Mouse (Mus musculus) right cerebral cortex, postnatal 25 days (tissue): ENCODE data around the gene Gm17359.
A peak's percentile ranks its signal among the peaks of the same experiment; 100 is the strongest.

Experiments
- DNase-seq: peaks from one replicate; pipeline ENCODE4 v3.0.0; 2022

The Gm17359 gene

DNA sequence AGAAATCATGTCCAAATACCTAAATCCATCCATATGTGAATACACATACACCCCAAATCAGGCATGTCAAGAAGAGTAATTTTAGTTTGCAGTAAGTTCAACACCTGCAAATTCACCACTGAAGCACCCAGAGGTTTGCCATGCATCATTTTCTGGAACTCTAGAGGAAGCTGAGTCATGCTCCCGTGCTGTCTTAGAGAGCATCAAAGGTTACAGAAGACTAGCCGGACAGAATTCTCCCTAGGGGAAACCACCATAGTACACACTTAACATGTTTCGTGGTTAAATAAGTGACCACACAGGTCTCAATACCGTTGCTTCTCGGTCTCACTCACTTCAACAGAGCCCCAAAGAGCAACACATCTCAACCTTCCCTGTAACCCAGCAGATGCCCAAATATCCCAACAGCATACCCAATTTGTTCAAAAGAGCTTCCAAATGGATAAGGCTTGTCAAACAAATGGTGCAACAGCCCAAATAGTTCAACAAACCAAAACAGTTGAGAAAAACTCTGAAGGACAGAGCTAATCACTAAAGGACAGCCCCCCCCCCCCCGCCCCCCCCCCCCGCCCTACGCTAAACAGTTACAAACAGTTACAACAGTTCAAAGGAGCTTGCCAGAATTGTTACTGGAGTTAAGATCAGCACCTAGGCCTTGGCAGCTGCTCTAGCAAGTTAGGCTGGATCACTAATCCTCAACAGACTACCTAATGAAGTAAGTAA lies at the start of gene Gm17359:
Gene Gm17359 (plus strand): TSS at position 618 of the 723 bp plus-strand sequence.
- DNase-seq = no peak

GRCm38 (mm10) chr3:79287108-79287576 lies 49.3 kb upstream of the Gm17359 start:
- DNase-seq = peak; percentile 96

- peak; percentile 23 for DNase-seq
Measured at GRCm38 (mm10) chr3:79287699-79288458, 48.6 kb upstream of the Gm17359 start.

GRCm38 (mm10) chr3:79289050-79289449 lies 47.4 kb upstream of the Gm17359 start:
- DNase-seq = peak; percentile 33

GRCm38 (mm10) chr3:79293023-79293422 lies 43.4 kb upstream of the Gm17359 start:
- DNase-seq = no peak

- no peak for DNase-seq
Measured at GRCm38 (mm10) chr3:79294701-79295100, 41.8 kb upstream of the Gm17359 start.

DNA sequence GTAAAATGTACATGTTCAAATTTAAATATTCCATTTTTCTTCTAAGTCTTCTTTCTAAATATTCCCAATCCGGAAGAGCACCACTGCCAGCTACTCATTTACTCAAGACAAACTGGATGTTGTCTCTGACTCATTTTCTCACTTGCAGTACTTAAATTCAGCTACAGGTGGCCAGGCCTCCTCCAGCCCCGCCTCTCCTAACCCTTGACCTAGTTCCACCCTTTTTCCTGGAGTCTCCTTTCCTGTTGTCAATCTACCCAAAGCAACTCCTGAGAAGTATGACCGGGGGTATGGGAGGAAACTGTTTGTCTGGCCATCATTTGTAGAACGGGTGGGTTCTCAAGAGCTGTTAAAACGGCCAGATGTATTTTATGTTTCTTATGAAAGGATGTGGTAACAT lies 40.4 kb upstream of the Gm17359 start:
- DNase-seq = no peak

DNA sequence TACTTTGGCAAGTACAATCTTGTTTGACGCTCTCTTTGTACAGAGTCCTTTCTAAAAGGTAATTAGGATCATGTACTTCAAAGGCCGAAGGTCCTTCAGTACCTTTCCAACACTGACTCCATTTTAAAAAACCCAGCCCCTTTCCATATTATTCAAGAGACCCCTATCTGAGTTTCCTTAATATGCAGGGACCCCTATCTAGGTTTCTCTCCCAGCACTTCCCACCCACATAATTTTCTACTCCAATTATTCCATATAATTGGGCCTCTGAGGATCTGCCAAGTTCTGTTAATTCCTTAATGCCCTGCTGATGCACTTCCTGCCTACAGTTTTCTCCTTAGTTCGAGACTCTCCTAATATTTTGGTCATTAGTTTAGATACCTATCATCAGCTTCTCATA lies 39.9 kb upstream of the Gm17359 start:
- DNase-seq = no peak

DNA sequence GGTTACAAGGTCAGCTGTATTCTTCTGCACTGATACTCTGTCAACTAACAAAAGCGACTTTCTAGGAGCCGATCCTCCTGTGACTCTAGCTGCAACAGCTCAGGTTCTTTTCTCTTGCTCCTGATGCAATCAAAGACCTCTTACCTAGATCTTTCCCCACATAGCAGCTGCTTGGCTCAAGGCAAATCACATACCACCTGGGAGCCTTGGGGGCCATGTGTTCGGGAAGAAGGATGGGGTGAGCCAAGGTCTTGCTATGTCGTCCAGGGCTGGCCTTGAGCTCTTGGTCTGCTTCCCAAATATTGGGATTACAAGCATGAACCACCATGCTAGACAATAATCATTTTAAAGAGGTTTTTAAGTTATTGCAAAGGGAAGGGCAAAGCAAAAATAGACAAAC lies 39.2 kb upstream of the Gm17359 start:
- no peak for DNase-seq

GRCm38 (mm10) chr3:79299401-79299800 lies 37.1 kb upstream of the Gm17359 start:
- DNase-seq = no peak

- DNase-seq = no peak
Measured at GRCm38 (mm10) chr3:79308605-79309004, 27.9 kb upstream of the Gm17359 start.

GRCm38 (mm10) chr3:79310184-79310583 lies 26.3 kb upstream of the Gm17359 start:
- DNase-seq = no peak

GRCm38 (mm10) chr3:79311895-79312294 lies 24.6 kb upstream of the Gm17359 start:
- no peak for DNase-seq

DNA sequence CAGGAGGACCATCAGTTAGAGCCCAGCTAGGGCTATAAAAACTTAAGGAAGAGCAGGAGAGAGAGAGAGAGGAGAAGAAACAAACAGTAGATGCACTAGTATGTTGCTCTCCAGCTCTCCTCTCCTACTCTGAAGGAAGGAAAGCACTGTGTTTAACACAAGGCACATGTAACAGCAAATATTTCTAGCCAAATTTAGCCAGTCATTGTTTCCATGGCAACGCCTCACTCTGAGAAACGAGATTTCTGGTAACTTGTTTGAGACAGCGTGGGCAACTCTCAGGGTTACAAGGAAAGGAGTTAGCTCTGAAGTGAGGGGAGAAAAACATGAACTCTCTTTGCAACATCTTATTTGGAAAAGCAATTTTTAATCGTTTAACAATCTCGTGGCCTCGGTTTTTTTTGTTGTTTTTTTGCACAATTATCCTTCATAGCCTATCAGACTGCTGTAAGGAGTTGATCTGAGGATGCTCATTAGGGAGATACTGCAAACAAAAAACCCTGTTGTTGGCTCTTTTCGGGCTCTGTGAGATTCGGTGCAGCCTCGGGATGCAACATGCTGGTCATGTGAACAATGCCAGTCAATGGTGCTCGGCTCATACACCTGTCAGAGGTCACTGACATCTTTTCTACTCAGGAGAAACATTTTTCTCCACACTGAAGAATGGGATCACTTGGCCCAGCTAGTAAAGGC lies 22.3 kb upstream of the Gm17359 start:
- peak; percentile 69 for DNase-seq

DNA sequence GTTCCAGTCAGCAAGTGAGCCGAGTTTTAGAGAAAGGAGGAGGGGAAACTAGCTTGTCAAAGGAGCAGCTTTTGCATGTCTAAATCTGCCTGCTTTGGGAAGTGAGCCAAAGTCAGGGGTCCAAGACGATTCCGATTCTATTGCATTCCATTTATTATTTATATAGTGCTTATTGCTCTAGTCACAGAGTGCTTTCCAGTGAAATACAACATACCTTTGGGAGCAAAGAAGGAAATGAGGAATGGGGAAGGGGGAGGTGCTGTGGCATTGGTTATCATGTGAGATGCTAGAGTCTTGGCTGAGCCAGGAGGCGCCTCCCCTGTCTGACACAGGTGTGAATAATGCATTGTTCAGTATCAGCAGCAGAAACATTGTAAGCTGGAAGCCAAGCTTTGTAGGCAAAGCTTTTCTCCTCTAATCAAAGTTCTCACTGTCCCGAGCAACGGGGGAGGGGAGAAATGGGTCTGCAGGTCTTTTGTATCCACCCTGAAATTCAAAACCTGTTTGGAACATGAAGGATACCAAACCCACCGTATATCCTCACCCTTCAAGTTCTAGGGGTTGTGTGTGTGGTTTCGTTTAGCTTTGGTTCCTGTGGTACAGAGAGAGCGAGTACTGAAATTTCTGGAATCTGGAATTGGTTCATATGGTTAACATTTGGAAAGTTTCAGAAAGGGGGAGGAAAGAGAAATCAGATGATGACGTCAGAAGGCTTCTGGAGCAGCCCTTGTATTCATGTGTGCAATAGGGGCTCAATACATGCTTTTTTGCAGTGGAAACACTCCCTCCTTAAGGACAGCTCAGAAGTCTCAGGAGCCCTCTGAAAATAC lies 11.5 kb upstream of the Gm17359 start:
- DNase-seq = no peak

- DNase-seq = no peak
Measured at GRCm38 (mm10) chr3:79329691-79330315, 6.7 kb upstream of the Gm17359 start.

DNA sequence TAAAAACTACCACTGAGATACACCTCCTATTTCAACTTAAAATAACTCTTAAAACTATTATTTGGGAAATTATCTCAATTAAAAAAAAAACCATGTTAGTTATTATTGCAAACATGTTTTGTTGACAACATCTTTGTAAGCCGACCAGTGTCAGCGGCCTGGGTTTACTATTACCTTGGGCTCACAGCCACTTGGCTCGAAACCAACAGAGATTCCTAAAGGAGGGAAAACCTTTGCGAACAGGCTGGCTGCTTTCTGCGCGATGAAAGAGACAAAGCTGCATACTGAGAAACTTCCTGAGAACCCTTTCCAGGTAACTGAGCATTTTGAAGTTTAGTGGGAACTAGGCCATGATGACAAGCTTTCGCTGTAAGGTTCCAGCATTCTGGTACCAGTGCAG lies 3.4 kb upstream of the Gm17359 start:
- DNase-seq = no peak

DNA sequence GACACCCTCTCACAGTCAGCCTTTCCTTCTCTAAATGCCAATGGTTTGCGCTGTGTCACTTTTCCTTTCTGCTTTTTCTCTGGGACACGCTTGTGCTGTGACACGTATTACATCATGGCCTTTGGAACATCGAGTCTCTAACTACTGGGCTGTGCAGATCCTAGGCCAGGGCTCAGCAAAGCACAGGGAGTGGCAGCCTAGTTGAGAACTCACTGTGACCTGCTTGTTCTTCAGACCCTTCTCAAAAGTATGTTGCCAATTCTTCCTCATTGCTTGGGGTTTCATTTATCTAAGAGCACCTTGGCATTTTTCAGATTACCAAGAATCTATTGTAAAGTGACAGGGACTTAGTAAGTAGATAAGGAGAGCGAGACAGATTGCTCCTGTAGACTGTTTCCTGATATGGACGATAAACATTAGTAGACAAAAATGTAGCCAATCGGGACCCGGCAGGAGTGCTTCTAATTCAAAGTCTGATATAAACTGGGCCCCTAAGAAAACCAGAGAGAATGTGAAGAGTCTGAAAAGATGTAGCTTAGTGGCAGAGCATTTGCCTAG lies 2.7 kb upstream of the Gm17359 start:
- no peak for DNase-seq

DNA sequence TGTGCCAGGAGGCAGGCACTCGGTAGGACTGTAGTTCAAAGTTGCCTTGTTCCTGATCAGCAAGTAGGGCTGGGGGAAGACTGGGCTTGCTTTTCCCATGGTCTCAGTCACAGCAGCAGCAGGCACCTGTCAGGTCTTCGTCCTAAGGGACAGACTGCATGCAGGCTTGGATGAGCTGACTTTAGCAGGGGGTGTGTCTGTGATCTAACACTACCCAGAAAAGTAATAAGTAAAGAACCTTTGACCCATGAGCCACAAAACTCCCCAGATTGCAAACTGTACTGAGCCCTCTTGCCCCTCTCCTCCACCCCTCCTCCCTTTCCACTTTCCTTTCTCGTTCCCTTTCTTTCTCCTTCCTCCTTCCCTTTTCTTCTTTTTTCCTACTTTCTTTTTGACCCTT lies 4.3 kb downstream of the Gm17359 start:
- no peak for DNase-seq

GRCm38 (mm10) chr3:79342961-79343735 lies 6.7 kb downstream of the Gm17359 start:
- no peak for DNase-seq

DNA sequence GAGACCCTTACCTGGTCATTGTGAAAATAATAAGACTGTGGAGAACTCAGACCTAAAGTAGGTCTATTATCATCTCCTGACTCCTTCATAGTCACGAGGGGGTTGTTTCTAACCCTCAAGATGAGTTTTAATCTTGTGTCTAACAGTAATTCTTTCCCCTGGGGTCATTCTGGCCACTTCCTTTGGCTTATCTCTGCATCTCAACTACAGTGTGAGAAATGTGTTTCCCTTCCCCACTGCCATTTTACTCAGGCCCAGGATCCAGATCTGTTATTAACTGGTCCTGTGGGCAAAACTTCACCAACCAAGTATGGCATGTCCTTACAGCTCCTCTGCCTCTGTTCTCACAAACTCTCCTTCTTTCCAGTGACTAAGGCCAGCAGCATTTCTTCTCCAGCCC lies 12.8 kb downstream of the Gm17359 start:
- no peak for DNase-seq
